Mouse (Mus musculus) intestine, postnatal 0 days (tissue): ENCODE data around the gene Naif1. TPM values are rescaled to one million over a fixed set of nuclear protein-coding genes. Genes with fewer than 3 reads are reported as not detected.
A peak's percentile ranks its signal among the peaks of the same experiment; 100 is the strongest.

Experiments
- ATAC-seq: fragments of 200-750 bp; cut with Nextera tagmentation; 2 replicates; pipeline ENCODE4 v1.8.0; 2017; ENCODE audit warnings: mild to moderate bottlenecking, moderate TSS enrichment, moderate library complexity
- H3K27ac ChIP-seq: fragments of 300-500 bp; sonication (generic); 2 replicates; pipeline ENCODE4 v1.5.1; 2014; ENCODE audit warnings: mild to moderate bottlenecking, low read depth, low read length, moderate library complexity
- H3K27me3 ChIP-seq: fragments of 300-500 bp; sonication (generic); replicated peaks from 2 replicates; pipeline ENCODE4 v1.6.1; 2014; ENCODE audit warnings: low read length, mixed read lengths; ENCODE audit not compliant: control insufficient read depth, insufficient read depth
- H3K36me3 ChIP-seq: fragments of 300-500 bp; sonication (generic); 2 replicates; pipeline ENCODE4 v1.6.1; 2014; ENCODE audit warnings: mild to moderate bottlenecking, moderate library complexity; ENCODE audit not compliant: control insufficient read depth, insufficient read depth
- H3K4me1 ChIP-seq: fragments of 300-500 bp; sonication (generic); replicated peaks from 2 replicates; pipeline ENCODE4 v1.6.1; 2014; ENCODE audit warnings: antibody characterized with exemption, low read length, mixed read lengths; ENCODE audit not compliant: control insufficient read depth, insufficient read depth
- H3K4me2 ChIP-seq: fragments of 300-500 bp; sonication (generic); replicated peaks from 2 replicates; pipeline ENCODE4 v1.6.1; 2014; ENCODE audit warnings: low read depth, mild to moderate bottlenecking, moderate library complexity
- H3K4me3 ChIP-seq: fragments of 300-500 bp; sonication (generic); 2 replicates; pipeline ENCODE4 v1.5.1; 2014; ENCODE audit warnings: low read depth, low read length
- H3K9ac ChIP-seq: fragments of 300-500 bp; sonication (generic); 2 replicates; pipeline ENCODE4 v1.6.1; 2014; ENCODE audit warnings: mild to moderate bottlenecking, low read depth, low read length
- H3K9me3 ChIP-seq: fragments of 300-500 bp; sonication (generic); 2 replicates; pipeline ENCODE4 v1.6.1; 2016; ENCODE audit warnings: mixed run types; ENCODE audit not compliant: control insufficient read depth
- CTCF ChIP-seq: sonication (generic); IDR thresholded peaks from 2 replicates; pipeline ENCODE4 v1.5.1; 2016; ENCODE audit warnings: low read depth, mild to moderate bottlenecking, control low read depth, antibody characterized with exemption, moderate library complexity
- WGBS: fragments of 180-500 bp; shearing (Covaris S2); extraction: QIAGEN DNeasy Blood & Tissue Kit; methylation state at CpG from one replicate; pipeline ENCODE4 v1.1.7; 2014; 5-methylcytosine and 5-hydroxymethylcytosine counted together
- polyA plus RNA-seq: library from polyadenylated mRNA; unstranded; fragments of >200 nt; fragmentation: Nextera tagmentation; extraction: Ambion mirVana; gene quantifications from 2 replicates; pipeline ENCODE4 v1.2.1, GENCODE M21; 2015

Gene Naif1
- polyA plus RNA-seq, 1 experiment from 2014 or later = 2.9 TPM

DNA sequence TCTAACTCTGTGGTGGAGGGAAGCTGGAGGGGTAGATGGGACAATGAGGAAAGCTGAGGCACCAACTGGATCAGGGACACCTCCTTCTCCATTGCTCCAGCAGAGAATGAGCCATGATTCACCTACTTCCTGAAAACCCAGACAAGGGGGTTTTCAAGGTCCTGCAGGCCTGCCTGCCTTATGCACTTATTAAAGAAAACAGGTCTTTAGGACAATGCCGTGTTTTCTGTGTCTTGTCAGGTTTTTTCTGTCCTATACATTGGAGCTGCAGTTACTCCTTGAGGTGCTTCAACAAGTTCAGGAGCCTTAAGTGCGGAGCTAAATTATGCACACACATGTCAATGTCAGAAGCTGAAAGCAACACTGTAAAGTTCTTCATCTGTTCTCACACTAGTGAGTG is 8.7 kb upstream of the Naif1 start:
- WGBS = 85% methylated on average over 2 of the region's 2 CpGs
- H3K4me3 ChIP-seq = no peak overlapping the region
- H3K4me2 ChIP-seq = no peak overlapping the region
- H3K27me3 ChIP-seq = no peaks in the 10 kb centered on the region
- no peak overlapping the region for H3K9ac ChIP-seq
- peak overlapping the region; percentile 24; the same call in 1 of the 2 replicates for H3K27ac ChIP-seq
- TF ChIP-seq CTCF = no peak
- H3K36me3 ChIP-seq = no peaks in the 10 kb centered on the region
- H3K4me1 ChIP-seq = peaks cover 20% of the 10 kb centered on the region
- ATAC-seq = no peak
- no peaks in the 10 kb centered on the region for H3K9me3 ChIP-seq

DNA sequence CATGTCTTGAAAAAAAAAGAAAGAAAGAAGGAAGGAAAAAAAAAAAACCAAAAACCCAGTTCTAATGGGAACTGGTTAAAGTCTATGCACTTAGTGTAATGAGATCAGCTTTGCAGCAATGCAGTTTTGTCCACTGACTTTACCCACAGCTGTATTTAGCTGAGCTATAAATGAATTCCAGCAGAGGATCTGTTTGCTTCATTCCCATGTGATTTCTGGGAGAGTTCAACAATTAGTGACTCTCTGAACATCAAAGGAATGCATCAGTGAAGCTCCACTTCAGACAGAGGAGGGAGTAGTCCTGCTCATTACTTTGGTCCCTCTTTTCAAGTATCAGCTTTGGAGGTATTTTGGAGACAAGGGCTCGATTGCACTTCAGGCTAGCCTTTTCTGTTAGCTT is 4.7 kb upstream of the Naif1 start:
- no peak for ATAC-seq

GRCm38 (mm10) chr2:32447264-32447936 is 2.9 kb upstream of the Naif1 start:
- Histone ChIP-seq H3K9me3 (no peaks in the 10 kb centered on the region), H3K9ac (peak overlapping the region; percentile 40; the same call in 1 of the 2 replicates), H3K4me2 (peak overlapping the region; percentile 39), H3K36me3 (no peaks in the 10 kb centered on the region), H3K4me1 (peaks cover 16% of the 10 kb centered on the region), H3K27ac (peak overlapping the region; percentile 46), H3K4me3 (no peak overlapping the region), H3K27me3 (no peaks in the 10 kb centered on the region)
- no peak for ATAC-seq
- WGBS = 43% methylated on average over 9 of the region's 9 CpGs
- peak; percentile 28; the same call in 1 of the 2 replicates for TF ChIP-seq CTCF

More for the DNA sequence above, 4.7 kb upstream of the Naif1 start:
- Histone ChIP-seq H3K4me3 (no peak overlapping the region), H3K36me3 (no peaks in the 10 kb centered on the region), H3K27ac (no peak overlapping the region), H3K27me3 (no peaks in the 10 kb centered on the region), H3K4me1 (peaks cover 21% of the 10 kb centered on the region), H3K9me3 (no peaks in the 10 kb centered on the region), H3K9ac (no peak overlapping the region), H3K4me2 (no peak overlapping the region)
- WGBS = 79% methylated on average over 1 of the region's 1 CpGs
- TF ChIP-seq CTCF = no peak

DNA sequence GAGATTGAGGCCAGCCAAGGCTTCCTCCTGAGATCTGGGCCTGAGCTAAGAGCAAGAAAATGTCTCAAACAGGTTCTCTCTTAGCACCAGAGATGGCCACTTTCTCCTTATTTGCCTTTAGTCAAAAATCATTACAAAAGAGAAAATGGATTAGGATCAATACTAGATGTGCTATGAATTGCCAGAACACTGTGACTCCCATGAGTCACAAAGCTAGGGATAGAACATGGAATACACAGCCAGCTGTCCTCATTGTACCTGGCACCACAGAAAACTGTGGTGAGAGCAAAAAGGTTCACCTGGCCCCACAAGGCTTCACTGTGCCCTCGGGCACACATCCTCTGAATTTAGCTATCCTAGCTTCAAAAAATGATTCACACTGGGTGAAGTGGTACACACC is 1.8 kb upstream of the Naif1 start:
- H3K27me3 ChIP-seq = no peaks in the 10 kb centered on the region
- H3K4me3 ChIP-seq = no peak overlapping the region
- H3K9ac ChIP-seq = no peak overlapping the region
- H3K4me2 ChIP-seq = peak overlapping the region; percentile 21; the same call in 1 of the 2 replicates
- H3K36me3 ChIP-seq = no peaks in the 10 kb centered on the region
- no peak for ATAC-seq
- peaks cover 22% of the 10 kb centered on the region for H3K4me1 ChIP-seq
- no peak overlapping the region for H3K27ac ChIP-seq
- no peaks in the 10 kb centered on the region for H3K9me3 ChIP-seq
- TF ChIP-seq CTCF = no peak
- 83% methylated on average over 1 of the region's 1 CpGs for WGBS

DNA sequence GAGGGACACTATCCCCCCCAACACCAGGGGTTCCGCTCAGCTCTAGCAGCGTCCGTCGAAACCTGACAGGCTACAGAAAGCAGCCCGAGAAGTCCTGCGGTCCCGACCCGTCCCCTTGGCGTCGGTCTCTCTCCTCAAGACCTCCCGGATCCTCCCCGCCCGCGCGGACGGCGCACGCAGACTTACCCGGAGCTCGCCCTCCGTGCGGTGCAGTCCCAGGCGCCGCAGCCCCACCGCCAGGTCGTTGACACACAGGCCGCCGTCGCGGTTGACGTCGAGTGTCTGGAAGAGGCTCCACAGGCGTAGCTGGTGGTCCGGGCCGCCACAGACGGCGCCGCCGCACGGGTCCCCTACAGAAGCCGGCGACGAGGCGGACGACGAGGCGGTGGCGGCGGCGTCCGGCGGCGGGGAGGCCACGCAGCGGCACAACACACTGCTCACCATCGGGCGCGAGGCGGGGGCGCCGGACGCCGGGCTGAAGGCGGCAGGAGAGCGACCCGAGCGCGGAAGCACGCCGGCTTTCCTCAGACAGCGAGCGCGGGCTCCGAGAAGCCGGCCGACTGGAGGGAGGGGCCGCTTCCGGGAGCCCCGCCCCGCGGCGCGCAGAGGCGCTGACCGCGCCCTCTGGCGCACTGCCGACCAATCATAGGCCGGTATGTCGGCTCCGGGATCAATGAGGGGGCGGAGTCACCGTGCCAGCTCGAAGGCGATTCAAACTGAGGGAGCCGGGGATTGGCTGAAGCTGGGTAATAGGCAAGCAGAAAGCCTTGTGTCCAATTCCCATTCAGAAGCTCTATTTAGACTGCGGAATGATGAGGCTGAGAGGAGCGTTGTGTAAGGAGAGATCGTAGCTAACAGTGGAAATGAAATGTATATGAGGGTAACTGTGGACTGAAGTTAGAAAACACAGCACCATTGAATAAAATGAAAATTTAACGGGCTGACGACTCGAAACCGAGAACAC is 906 bp downstream of the Naif1 start, which contains the start of gene Slc25a25:
Slc25a25 (minus strand) TSS at position 565 of the 964 bp plus-strand sequence.
- peak; percentile 91 for ATAC-seq
- peak within 1 kb of the TSS; percentile 81 for H3K4me2 ChIP-seq
- H3K4me1 ChIP-seq = peaks cover 22% of the 10 kb centered on the region
- peak within 1 kb of the TSS; percentile 92 for H3K9ac ChIP-seq
- under 1% methylated on average over 103 of the region's 103 CpGs for WGBS
- H3K4me3 ChIP-seq = peak within 1 kb of the TSS; percentile 91
- no peaks in the 10 kb centered on the region for H3K27me3 ChIP-seq
- peak within 1 kb of the TSS; percentile 97 for H3K27ac ChIP-seq
- H3K9me3 ChIP-seq = no peaks in the 10 kb centered on the region
- peaks cover 13% of the 10 kb centered on the region; the same call in 1 of the 2 replicates for H3K36me3 ChIP-seq
- peak; percentile 31 for TF ChIP-seq CTCF

GRCm38 (mm10) chr2:32451870-32452372 is 1.7 kb downstream of the Naif1 start:
- Histone ChIP-seq H3K9ac (peak overlapping the region; percentile 92), H3K27me3 (no peaks in the 10 kb centered on the region), H3K9me3 (no peaks in the 10 kb centered on the region), H3K4me2 (peak overlapping the region; percentile 81), H3K4me1 (peaks cover 22% of the 10 kb centered on the region), H3K4me3 (peak overlapping the region; percentile 91), H3K36me3 (peaks cover 17% of the 10 kb centered on the region; the same call in 1 of the 2 replicates), H3K27ac (peak overlapping the region; percentile 97)
- TF ChIP-seq CTCF = no peak
- peak; percentile 95 for ATAC-seq
- under 1% methylated on average over 25 of the region's 25 CpGs for WGBS
